Mouse (Mus musculus) hindbrain, embryonic 11.5 days (tissue): Measurements from ENCODE around the gene Aco2. TPM values are rescaled to one million over a fixed set of nuclear protein-coding genes. Genes with fewer than 3 reads are reported as not detected.

ENCODE experiments used
- ATAC-seq: fragments of 200-750 bp; cut with Nextera tagmentation; 2 replicates; pipeline ENCODE4 v1.8.0; 2017; ENCODE audit warnings: mild to moderate bottlenecking, moderate TSS enrichment, moderate library complexity; ENCODE audit not compliant: low FRiP score
- DNase-seq: peaks from one replicate; pipeline ENCODE4 v3.0.0-alpha.2; 2015; ENCODE audit warnings: low spot score
- H3K27ac ChIP-seq: fragments of 300-500 bp; sonication (generic); 2 replicates; pipeline ENCODE4 v1.5.1; 2014; ENCODE audit warnings: mild to moderate bottlenecking, low read depth, low read length
- H3K27me3 ChIP-seq: fragments of 300-500 bp; sonication (generic); 2 replicates; pipeline ENCODE4 v1.6.1; 2014; ENCODE audit warnings: mild to moderate bottlenecking, low read length, moderate library complexity, mixed read lengths; ENCODE audit not compliant: control insufficient read depth, insufficient read depth
- H3K36me3 ChIP-seq: fragments of 300-500 bp; sonication (generic); 2 replicates; pipeline ENCODE4 v1.6.1; 2014; ENCODE audit warnings: mild to moderate bottlenecking, low read length, moderate library complexity, mixed read lengths; ENCODE audit not compliant: control insufficient read depth, insufficient read depth
- H3K4me1 ChIP-seq: fragments of 300-500 bp; sonication (generic); replicated peaks from 2 replicates; pipeline ENCODE4 v1.6.1; 2014; ENCODE audit warnings: low read length, mixed read lengths; ENCODE audit not compliant: control insufficient read depth, insufficient read depth
- H3K4me2 ChIP-seq: fragments of 300-500 bp; sonication (generic); replicated peaks from 2 replicates; pipeline ENCODE4 v1.6.1; 2014; ENCODE audit warnings: mild to moderate bottlenecking, low read depth, low read length
- H3K4me3 ChIP-seq: fragments of 300-500 bp; sonication (generic); 2 replicates; pipeline ENCODE4 v1.5.1; 2014; ENCODE audit warnings: low read depth, low read length
- H3K9ac ChIP-seq: fragments of 300-500 bp; sonication (generic); 2 replicates; pipeline ENCODE4 v1.6.1; 2014; ENCODE audit warnings: low read depth, low read length
- H3K9me3 ChIP-seq: fragments of 300-500 bp; sonication (generic); 2 replicates; pipeline ENCODE4 v1.6.1; 2016; ENCODE audit warnings: low read length; ENCODE audit not compliant: control insufficient read depth
- WGBS: fragments of 180-500 bp; shearing (Covaris S2); extraction: QIAGEN DNeasy Blood & Tissue Kit; methylation state at CpG from one replicate; pipeline ENCODE4 v1.1.7; 2014; 5-methylcytosine and 5-hydroxymethylcytosine counted together
- polyA plus RNA-seq: library from polyadenylated mRNA; unstranded; fragments of >200 nt; fragmentation: Nextera tagmentation; extraction: Ambion mirVana; gene quantifications from 2 replicates; pipeline ENCODE4 v1.2.1, GENCODE M21; 2014

Aco2 gene
- polyA plus RNA-seq, 1 experiment from 2014 or later = 155 TPM

GRCm38 (mm10) chr15:81882348-81882747, 10.2 kb downstream of the Aco2 start:
- H3K9me3 ChIP-seq = no peaks in the 10 kb centered on the region
- H3K9ac ChIP-seq = no peak overlapping the region
- no peak overlapping the region for H3K27ac ChIP-seq
- H3K4me2 ChIP-seq = no peak overlapping the region
- no peaks in the 10 kb centered on the region for H3K36me3 ChIP-seq
- ATAC-seq = no peak
- no peaks in the 10 kb centered on the region for H3K4me1 ChIP-seq
- 94% methylated on average over 3 of the region's 3 CpGs for WGBS
- H3K4me3 ChIP-seq = no peak overlapping the region
- no peaks in the 10 kb centered on the region for H3K27me3 ChIP-seq
- no peak for DNase-seq

- Histone ChIP-seq H3K27ac (no peak overlapping the region), H3K9ac (no peak overlapping the region), H3K36me3 (no peaks in the 10 kb centered on the region), H3K9me3 (no peaks in the 10 kb centered on the region), H3K4me3 (no peak overlapping the region), H3K4me2 (no peak overlapping the region), H3K27me3 (no peaks in the 10 kb centered on the region), H3K4me1 (no peaks in the 10 kb centered on the region)
- no peak for DNase-seq
- WGBS = 74% methylated on average over 3 of the region's 3 CpGs
- no peak for ATAC-seq
These were observed 13.4 kb downstream of the Aco2 start for GRCm38 (mm10) chr15:81885418-81885934.

- Histone ChIP-seq H3K27ac (no peak overlapping the region), H3K27me3 (no peaks in the 10 kb centered on the region), H3K4me3 (no peak overlapping the region), H3K36me3 (no peaks in the 10 kb centered on the region), H3K4me2 (no peak overlapping the region), H3K9ac (no peak overlapping the region), H3K4me1 (no peaks in the 10 kb centered on the region), H3K9me3 (no peaks in the 10 kb centered on the region)
- DNase-seq (no peak), ATAC-seq (no peak)
- 95% methylated on average over 6 of the region's 6 CpGs for WGBS
These were observed 14.9 kb downstream of the Aco2 start for GRCm38 (mm10) chr15:81886795-81887550.

- no peak for ATAC-seq
- Histone ChIP-seq H3K27ac (no peak overlapping the region), H3K4me1 (no peaks in the 10 kb centered on the region), H3K27me3 (no peaks in the 10 kb centered on the region), H3K9ac (no peak overlapping the region), H3K36me3 (peaks cover 3% of the 10 kb centered on the region; the same call in 1 of the 2 replicates), H3K4me3 (no peak overlapping the region), H3K4me2 (no peak overlapping the region), H3K9me3 (no peaks in the 10 kb centered on the region)
- 93% methylated on average over 7 of the region's 7 CpGs for WGBS
- no peak for DNase-seq
These were observed 17.1 kb downstream of the Aco2 start for GRCm38 (mm10) chr15:81889175-81889574.

GRCm38 (mm10) chr15:81891140-81891802, 19.2 kb downstream of the Aco2 start:
- WGBS = 89% methylated on average over 7 of the region's 7 CpGs
- H3K4me3 ChIP-seq = no peak overlapping the region
- no peak overlapping the region for H3K9ac ChIP-seq
- H3K27me3 ChIP-seq = no peaks in the 10 kb centered on the region
- no peaks in the 10 kb centered on the region for H3K4me1 ChIP-seq
- H3K36me3 ChIP-seq = peaks cover 6% of the 10 kb centered on the region; the same call in 1 of the 2 replicates
- no peaks in the 10 kb centered on the region for H3K9me3 ChIP-seq
- ATAC-seq = no peak
- no peak overlapping the region for H3K27ac ChIP-seq
- DNase-seq = no peak
- no peak overlapping the region for H3K4me2 ChIP-seq

GRCm38 (mm10) chr15:81891822-81892580, 19.9 kb downstream of the Aco2 start:
- ATAC-seq (no peak), DNase-seq (no peak)
- Histone ChIP-seq H3K36me3 (peaks cover 6% of the 10 kb centered on the region; the same call in 1 of the 2 replicates), H3K9ac (no peak overlapping the region), H3K4me1 (no peaks in the 10 kb centered on the region), H3K4me2 (no peak overlapping the region), H3K27me3 (no peaks in the 10 kb centered on the region), H3K4me3 (no peak overlapping the region), H3K27ac (no peak overlapping the region), H3K9me3 (no peaks in the 10 kb centered on the region)
- 92% methylated on average over 8 of the region's 8 CpGs for WGBS

- no peak for DNase-seq
- Histone ChIP-seq H3K36me3 (peaks cover 7% of the 10 kb centered on the region; the same call in 1 of the 2 replicates), H3K4me2 (no peak overlapping the region), H3K4me1 (no peaks in the 10 kb centered on the region), H3K27me3 (no peaks in the 10 kb centered on the region), H3K4me3 (no peak overlapping the region), H3K9me3 (no peaks in the 10 kb centered on the region), H3K27ac (no peak overlapping the region), H3K9ac (no peak overlapping the region)
- no peak for ATAC-seq
- 95% methylated on average over 1 of the region's 1 CpGs for WGBS
These were observed 21.9 kb downstream of the Aco2 start for GRCm38 (mm10) chr15:81894002-81894401.

GRCm38 (mm10) chr15:81896407-81896806, 24.3 kb downstream of the Aco2 start:
- no peaks in the 10 kb centered on the region for H3K9me3 ChIP-seq
- H3K4me2 ChIP-seq = no peak overlapping the region
- H3K4me1 ChIP-seq = no peaks in the 10 kb centered on the region
- H3K9ac ChIP-seq = no peak overlapping the region
- no peaks in the 10 kb centered on the region for H3K27me3 ChIP-seq
- 95% methylated on average over 2 of the region's 2 CpGs for WGBS
- H3K27ac ChIP-seq = no peak overlapping the region
- no peak overlapping the region for H3K4me3 ChIP-seq
- no peak for ATAC-seq
- no peak for DNase-seq
- peaks cover 8% of the 10 kb centered on the region; the same call in 1 of the 2 replicates for H3K36me3 ChIP-seq
